Mouse (Mus musculus): Measurements from ENCODE around the gene Gps1. TPM values are rescaled to one million over a fixed set of nuclear protein-coding genes. Genes with fewer than 3 reads are reported as not detected.

The Gps1 gene
- polyA plus RNA-seq, 1 experiment from 2014 or later: 316 TPM

- ATAC-seq (ENCODE audit: low FRiP score, low TSS enrichment): peak; percentile 88
- Histone ChIP-seq H3K36me3 (ENCODE audit: control insufficient read depth, insufficient read depth, low read length) (peaks cover 29% of the 10 kb centered on the region), H3K4me2 (ENCODE audit: low read length) (peak within 1 kb of the TSS; percentile 91), H3K4me3 (replicated peaks; ENCODE audit: low read depth, low read length) (peak within 1 kb of the TSS; percentile 92), H3K9ac (replicated peaks; ENCODE audit: low read length) (peak within 1 kb of the TSS; percentile 89), H3K27ac (replicated peaks; ENCODE audit: low read depth, low read length) (peak within 1 kb of the TSS; percentile 86), H3K27me3 (ENCODE audit: control insufficient read depth, insufficient read depth, low read length) (no peaks in the 10 kb centered on the region), H3K4me1 (ENCODE audit: control insufficient read depth, insufficient read depth, low read length) (peaks cover 12% of the 10 kb centered on the region), H3K9me3 (ENCODE audit: control insufficient read depth, low read length) (no peaks in the 10 kb centered on the region)
- 2% methylated on average over 59 of the region's 59 CpGs for WGBS
- peak; percentile 98 for DNase-seq
Measured at GRCm38 (mm10) chr11:120795756-120796613, 11.9 kb downstream of the Gps1 start, which contains the start of gene Dus1l. Gene Dus1l (minus strand): TSS chr11:120796403.

- DNase-seq: no peak
- peak; percentile 13; the same call in 1 of the 2 replicates for ATAC-seq (ENCODE audit: low FRiP score, low TSS enrichment)
- Histone ChIP-seq H3K4me2 (ENCODE audit: low read length) (peak overlapping the region; percentile 91), H3K9ac (replicated peaks; ENCODE audit: low read length) (peak overlapping the region; percentile 40; the same call in 1 of the 2 replicates), H3K27ac (replicated peaks; ENCODE audit: low read depth, low read length) (peak overlapping the region; percentile 86), H3K36me3 (ENCODE audit: control insufficient read depth, insufficient read depth, low read length) (peaks cover 24% of the 10 kb centered on the region), H3K4me1 (ENCODE audit: control insufficient read depth, insufficient read depth, low read length) (peaks cover 12% of the 10 kb centered on the region), H3K4me3 (replicated peaks; ENCODE audit: low read depth, low read length) (peak overlapping the region; percentile 92), H3K9me3 (ENCODE audit: control insufficient read depth, low read length) (no peaks in the 10 kb centered on the region), H3K27me3 (ENCODE audit: control insufficient read depth, insufficient read depth, low read length) (no peaks in the 10 kb centered on the region)
- WGBS: 21% methylated on average over 8 of the region's 8 CpGs
Measured at GRCm38 (mm10) chr11:120796614-120796946, 12.5 kb downstream of the Gps1 start.

- DNase-seq (no peak), ATAC-seq (ENCODE audit: low FRiP score, low TSS enrichment) (no peak)
- Histone ChIP-seq H3K9ac (replicated peaks; ENCODE audit: low read length) (no peak overlapping the region), H3K4me3 (replicated peaks; ENCODE audit: low read depth, low read length) (no peak overlapping the region), H3K27me3 (ENCODE audit: control insufficient read depth, insufficient read depth, low read length) (no peaks in the 10 kb centered on the region), H3K4me1 (ENCODE audit: control insufficient read depth, insufficient read depth, low read length) (peaks cover 12% of the 10 kb centered on the region), H3K9me3 (ENCODE audit: control insufficient read depth, low read length) (no peaks in the 10 kb centered on the region), H3K27ac (replicated peaks; ENCODE audit: low read depth, low read length) (no peak overlapping the region), H3K36me3 (ENCODE audit: control insufficient read depth, insufficient read depth, low read length) (peaks cover 8% of the 10 kb centered on the region; the same call in 1 of the 2 replicates), H3K4me2 (ENCODE audit: low read length) (no peak overlapping the region)
- WGBS: 88% methylated on average over 3 of the region's 3 CpGs
Measured at GRCm38 (mm10) chr11:120798244-120798643, 14.2 kb downstream of the Gps1 start.

- H3K36me3 ChIP-seq (ENCODE audit: control insufficient read depth, insufficient read depth, low read length): peaks cover under 1% of the 10 kb centered on the region; the same call in 1 of the 2 replicates
- H3K4me1 ChIP-seq (ENCODE audit: control insufficient read depth, insufficient read depth, low read length): peaks cover 12% of the 10 kb centered on the region
- no peak overlapping the region for H3K4me3 ChIP-seq (replicated peaks; ENCODE audit: low read depth, low read length)
- ATAC-seq (ENCODE audit: low FRiP score, low TSS enrichment) (no peak), DNase-seq (no peak)
- H3K4me2 ChIP-seq (ENCODE audit: low read length): no peak overlapping the region
- no peaks in the 10 kb centered on the region for H3K9me3 ChIP-seq (ENCODE audit: control insufficient read depth, low read length)
- no peak overlapping the region for H3K27ac ChIP-seq (replicated peaks; ENCODE audit: low read depth, low read length)
- H3K9ac ChIP-seq (replicated peaks; ENCODE audit: low read length): no peak overlapping the region
- 79% methylated on average over 6 of the region's 6 CpGs for WGBS
- no peaks in the 10 kb centered on the region for H3K27me3 ChIP-seq (ENCODE audit: control insufficient read depth, insufficient read depth, low read length)
Measured at GRCm38 (mm10) chr11:120799316-120799890, 15.3 kb downstream of the Gps1 start.

- ATAC-seq (ENCODE audit: low FRiP score, low TSS enrichment) (0 out of 2 replicates have a peak, but pooled peaks have one; percentile 56), DNase-seq (peak; percentile 95)
- no peaks in the 10 kb centered on the region for H3K27me3 ChIP-seq (ENCODE audit: control insufficient read depth, insufficient read depth, low read length)
- no peak overlapping the region for H3K4me2 ChIP-seq (ENCODE audit: low read length)
- peaks cover 6% of the 10 kb centered on the region for H3K36me3 ChIP-seq (ENCODE audit: control insufficient read depth, insufficient read depth, low read length)
- no peak overlapping the region; the same call in 1 of the 2 replicates for H3K27ac ChIP-seq (replicated peaks; ENCODE audit: low read depth, low read length)
- H3K4me3 ChIP-seq (replicated peaks; ENCODE audit: low read depth, low read length): 0 out of 2 replicates have a peak overlapping the region, but pooled peaks have one; percentile 2
- H3K9ac ChIP-seq (replicated peaks; ENCODE audit: low read length): 0 out of 2 replicates have a peak overlapping the region, but pooled peaks have one; percentile 20
- 11% methylated on average over 10 of the region's 10 CpGs for WGBS
- H3K9me3 ChIP-seq (ENCODE audit: control insufficient read depth, low read length): no peaks in the 10 kb centered on the region
- peaks cover 9% of the 10 kb centered on the region for H3K4me1 ChIP-seq (ENCODE audit: control insufficient read depth, insufficient read depth, low read length)
Measured at GRCm38 (mm10) chr11:120800061-120800904, 16.2 kb downstream of the Gps1 start.

- Histone ChIP-seq H3K36me3 (ENCODE audit: control insufficient read depth, insufficient read depth, low read length) (peaks cover 46% of the 10 kb centered on the region), H3K4me3 (replicated peaks; ENCODE audit: low read depth, low read length) (no peak overlapping the region), H3K4me1 (ENCODE audit: control insufficient read depth, insufficient read depth, low read length) (no peaks in the 10 kb centered on the region), H3K27ac (replicated peaks; ENCODE audit: low read depth, low read length) (no peak overlapping the region), H3K9me3 (ENCODE audit: control insufficient read depth, low read length) (no peaks in the 10 kb centered on the region), H3K9ac (replicated peaks; ENCODE audit: low read length) (no peak overlapping the region), H3K27me3 (ENCODE audit: control insufficient read depth, insufficient read depth, low read length) (no peaks in the 10 kb centered on the region), H3K4me2 (ENCODE audit: low read length) (no peak overlapping the region)
- DNase-seq (no peak), ATAC-seq (ENCODE audit: low FRiP score, low TSS enrichment) (no peak)
- WGBS: 74% methylated on average over 7 of the region's 7 CpGs
Measured at GRCm38 (mm10) chr11:120804274-120804673, 20.2 kb downstream of the Gps1 start.

- Histone ChIP-seq H3K4me1 (ENCODE audit: control insufficient read depth, insufficient read depth, low read length) (no peaks in the 10 kb centered on the region), H3K27me3 (ENCODE audit: control insufficient read depth, insufficient read depth, low read length) (no peaks in the 10 kb centered on the region), H3K9ac (replicated peaks; ENCODE audit: low read length) (no peak overlapping the region), H3K9me3 (ENCODE audit: control insufficient read depth, low read length) (no peaks in the 10 kb centered on the region), H3K4me2 (ENCODE audit: low read length) (no peak overlapping the region), H3K4me3 (replicated peaks; ENCODE audit: low read depth, low read length) (no peak overlapping the region), H3K27ac (replicated peaks; ENCODE audit: low read depth, low read length) (no peak overlapping the region), H3K36me3 (ENCODE audit: control insufficient read depth, insufficient read depth, low read length) (peaks cover 51% of the 10 kb centered on the region)
- 72% methylated on average over 4 of the region's 4 CpGs for WGBS
- DNase-seq (no peak), ATAC-seq (ENCODE audit: low FRiP score, low TSS enrichment) (no peak)
Measured at GRCm38 (mm10) chr11:120804769-120805168, 20.7 kb downstream of the Gps1 start.

Measured in midbrain, embryonic 14.5 days (tissue).